Mouse (Mus musculus) c-Kit-negative CD71-positive TER-119-positive erythroid progenitor cells, embryonic 14.5 days (primary cell): ENCODE measurements around the gene Vars.
A peak's percentile ranks its signal among the peaks of the same experiment; 100 is the strongest.
"Not testable (repeated sequence)": the region's sequence is repeated elsewhere in the genome, so short reads cannot be mapped to it uniquely, and the experiment has no call there.

ENCODE experiments used
- DNase-seq: peaks from one replicate; pipeline ENCODE4 v3.0.0-alpha.2; 2013; ENCODE audit warnings: low read depth, low spot score

Gene Vars

DNA sequence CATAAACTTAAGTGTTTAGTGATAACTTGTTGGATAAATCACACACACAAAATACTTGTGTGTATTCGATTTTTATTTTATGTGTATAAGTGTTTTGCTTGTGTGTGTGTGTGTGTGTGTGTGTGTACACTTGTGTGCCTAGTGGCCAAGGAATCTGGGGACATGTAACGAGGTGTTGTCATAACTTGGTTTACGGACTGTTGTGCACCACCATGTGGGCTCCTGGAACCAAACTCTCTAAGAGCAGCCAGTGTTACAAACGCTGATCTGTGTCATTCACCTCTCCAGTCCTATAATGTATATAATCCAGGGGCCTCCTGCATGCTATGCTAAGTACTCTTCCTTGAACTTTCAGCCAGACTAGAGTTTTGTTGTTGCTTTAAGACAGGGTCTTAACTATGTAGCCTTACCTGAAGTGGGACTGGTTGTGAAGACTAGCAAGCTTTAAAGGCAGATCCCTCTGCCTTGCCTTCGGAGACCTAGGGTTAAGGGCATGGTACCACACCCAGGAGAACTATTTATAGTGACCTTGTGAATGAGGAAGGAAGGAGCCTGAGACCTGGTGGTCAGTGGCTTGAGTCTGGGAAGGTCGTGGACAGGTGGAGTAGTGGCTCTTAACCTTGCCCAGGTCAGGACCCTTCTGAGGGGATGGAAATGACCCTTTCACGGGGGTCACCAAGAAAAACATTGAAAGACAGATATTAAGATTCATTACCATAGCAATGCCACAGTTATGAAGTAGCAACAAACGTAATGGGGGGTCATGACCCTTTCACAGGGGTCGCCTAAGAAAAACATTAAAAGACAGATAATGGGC is 2.4 kb downstream of the Vars start:
- no peak for DNase-seq

DNA sequence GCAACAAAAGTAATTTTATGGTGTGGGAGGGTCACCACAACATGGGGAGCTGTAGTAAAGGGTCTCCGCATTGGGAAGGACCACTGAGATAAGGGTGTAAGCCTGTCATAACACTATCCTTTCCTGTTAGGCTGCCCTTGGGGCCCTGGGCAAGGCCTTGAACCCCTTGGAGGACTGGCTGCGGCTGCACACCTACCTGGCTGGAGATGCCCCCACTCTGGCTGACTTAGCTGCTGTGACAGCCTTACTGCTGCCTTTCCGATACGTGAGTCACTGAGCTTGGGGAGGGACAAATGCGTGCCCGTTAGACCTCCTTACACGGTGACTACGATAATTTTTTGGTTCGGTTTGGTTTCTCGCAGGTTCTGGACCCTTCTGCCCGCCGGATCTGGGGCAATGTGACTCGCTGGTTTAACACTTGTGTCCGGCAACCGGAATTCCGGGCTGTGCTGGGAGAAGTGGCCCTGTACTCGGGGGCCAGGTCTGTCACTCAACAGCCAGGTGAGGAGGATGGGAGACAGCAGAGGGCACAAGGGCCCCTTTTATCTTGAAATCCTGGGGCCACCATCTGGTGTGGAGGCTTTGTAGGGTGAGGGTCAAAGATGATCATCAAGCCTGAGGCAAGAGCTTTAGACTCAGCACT is 3.4 kb downstream of the Vars start:
- DNase-seq: no peak

- DNase-seq: no peak
These were observed 4.4 kb downstream of the Vars start for GRCm38 (mm10) chr17:35005158-35005557.

- DNase-seq: not testable (repeated sequence)
These were observed 5.1 kb downstream of the Vars start for GRCm38 (mm10) chr17:35005902-35006301.

GRCm38 (mm10) chr17:35007387-35007991 is 6.7 kb downstream of the Vars start:
- DNase-seq: no peak

- DNase-seq: no peak
These were observed 8.8 kb downstream of the Vars start for GRCm38 (mm10) chr17:35009586-35009985.

DNA sequence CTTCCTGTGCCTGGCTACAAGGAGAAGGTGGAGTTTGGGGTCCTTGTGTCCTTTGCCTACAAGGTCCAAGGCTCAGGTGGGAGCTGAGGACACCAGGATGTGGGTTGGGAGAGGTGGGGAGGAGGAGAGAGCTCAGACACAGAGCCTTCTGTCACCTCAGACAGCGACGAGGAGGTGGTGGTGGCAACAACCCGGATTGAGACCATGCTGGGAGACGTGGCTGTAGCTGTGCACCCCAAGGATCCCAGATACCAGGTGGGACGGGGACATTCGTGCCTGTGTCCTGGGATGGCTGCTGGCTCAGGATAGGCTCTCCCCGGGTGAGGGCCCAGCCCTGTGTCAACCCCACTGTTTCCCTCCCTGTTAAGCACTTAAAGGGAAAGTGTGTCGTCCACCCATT is 10.7 kb downstream of the Vars start:
- DNase-seq: no peak

DNA sequence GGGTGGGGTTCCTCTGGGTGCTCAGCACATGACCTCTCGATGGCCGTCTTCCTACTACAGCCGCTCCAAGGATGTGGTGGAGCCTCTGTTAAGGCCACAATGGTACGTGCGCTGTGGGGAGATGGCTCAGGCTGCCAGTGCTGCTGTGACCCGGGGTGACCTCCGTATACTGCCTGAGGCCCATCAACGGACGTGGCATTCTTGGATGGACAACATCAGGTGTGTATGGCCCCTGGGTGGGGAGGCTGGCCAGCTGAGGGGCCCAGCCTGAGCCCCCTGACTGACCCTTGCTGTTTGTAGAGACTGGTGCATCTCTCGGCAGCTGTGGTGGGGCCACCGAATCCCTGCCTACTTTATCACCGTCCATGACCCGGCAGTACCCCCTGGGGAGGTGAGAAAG is 11.6 kb downstream of the Vars start:
- DNase-seq: no peak

GRCm38 (mm10) chr17:35013221-35013620 is 12.4 kb downstream of the Vars start:
- DNase-seq: no peak

DNA sequence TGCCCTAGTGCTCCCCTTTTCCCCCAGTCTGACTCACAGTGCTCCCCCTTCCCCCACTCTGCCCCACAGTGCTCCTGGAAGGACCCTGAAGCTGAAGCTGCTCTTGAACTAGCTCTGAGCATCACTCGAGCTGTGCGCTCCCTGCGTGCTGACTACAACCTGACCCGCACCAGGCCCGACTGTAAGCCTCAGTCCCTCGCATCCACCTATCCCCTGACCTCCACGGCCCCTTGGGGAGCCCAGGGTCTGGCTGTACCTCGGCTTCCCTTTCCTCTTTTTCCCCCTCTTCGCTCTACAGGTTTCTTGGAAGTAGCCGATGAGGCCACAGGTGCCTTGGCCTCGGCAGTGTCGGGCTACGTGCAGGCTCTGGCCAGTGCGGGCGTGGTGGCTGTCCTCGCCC is 14.5 kb downstream of the Vars start:
- DNase-seq: no peak

GRCm38 (mm10) chr17:35016376-35016775 is 15.6 kb downstream of the Vars start, which contains the start of gene Vwa7:
Gene Vwa7, plus strand, starts transcription at chr17:35016579.
- no peak for DNase-seq

GRCm38 (mm10) chr17:35016791-35017705 is 16.3 kb downstream of the Vars start:
- no peak for DNase-seq

- no peak for DNase-seq
These were observed 16.9 kb downstream of the Vars start for GRCm38 (mm10) chr17:35017706-35018030.

DNA sequence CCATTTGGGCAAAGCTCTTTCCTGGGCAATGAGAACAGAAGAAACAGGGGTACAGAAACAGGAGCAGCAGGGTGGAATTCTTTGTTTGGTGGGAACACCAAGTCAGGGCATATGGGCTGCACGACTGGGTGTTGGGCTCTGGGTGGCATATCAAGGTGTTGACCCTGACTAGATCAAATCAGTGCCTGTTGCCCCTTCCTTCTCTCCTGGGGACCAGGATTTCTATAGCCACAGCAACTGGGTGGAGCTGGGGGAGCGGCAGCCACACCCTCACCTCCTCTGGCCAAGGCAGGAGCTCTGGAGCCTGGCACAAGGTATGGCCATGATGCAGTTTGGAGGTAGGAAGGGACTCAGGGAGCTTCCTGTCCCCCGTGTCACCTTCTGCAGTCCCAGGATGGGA is 17.4 kb downstream of the Vars start:
- no peak for DNase-seq

DNA sequence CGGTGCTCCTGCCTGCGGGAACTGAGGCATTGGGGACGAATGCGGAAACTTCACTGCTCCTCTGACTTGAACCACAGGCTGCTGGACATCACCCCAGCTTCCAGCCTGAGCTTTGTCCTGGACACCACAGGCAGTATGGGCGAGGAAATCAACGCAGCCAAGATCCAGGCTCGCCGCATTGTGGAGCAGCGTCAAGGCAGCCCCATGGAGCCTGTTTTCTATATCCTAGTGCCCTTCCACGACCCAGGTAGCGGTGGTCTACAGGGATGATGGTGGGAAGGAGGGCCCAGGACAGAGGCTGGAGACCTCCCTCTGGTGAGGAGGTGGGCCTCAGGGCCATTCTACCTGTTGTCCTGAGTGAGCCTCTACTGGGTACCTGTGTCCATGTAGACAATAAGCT is 19.1 kb downstream of the Vars start:
- DNase-seq: no peak

- no peak for DNase-seq
These were observed 19.8 kb downstream of the Vars start for GRCm38 (mm10) chr17:35020551-35020950.

DNA sequence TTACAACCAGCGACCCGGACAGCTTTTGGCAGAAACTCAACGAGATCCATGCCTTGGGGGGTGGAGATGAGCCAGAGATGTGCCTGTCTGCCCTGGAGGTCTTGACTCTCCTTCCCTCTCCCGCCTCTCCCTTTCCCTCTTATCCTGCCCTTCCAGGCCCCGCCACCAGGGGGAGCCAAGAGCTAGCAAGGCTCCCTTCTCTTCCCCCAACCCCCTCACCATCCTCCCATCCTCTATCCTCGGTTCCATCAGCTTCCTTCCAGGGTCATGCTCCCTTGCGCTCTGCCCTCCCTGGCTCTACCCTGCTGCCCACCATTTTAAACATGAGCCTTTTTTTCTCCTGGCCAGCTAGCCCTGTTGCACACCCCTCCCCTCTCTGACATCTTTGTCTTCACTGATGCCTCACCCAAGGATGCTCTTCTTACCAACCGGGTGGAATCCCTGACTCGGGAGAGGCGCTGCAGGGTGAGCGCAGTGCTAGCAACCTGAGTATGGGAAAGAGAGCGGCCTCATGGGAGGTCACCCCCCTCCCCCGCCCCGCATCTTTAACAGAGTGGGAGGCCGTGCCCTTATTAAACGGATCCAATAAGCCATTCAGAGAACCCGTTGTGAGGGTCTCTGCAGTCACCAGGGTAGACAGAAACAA is 20.5 kb downstream of the Vars start:
- DNase-seq: peak; percentile 65

DNA sequence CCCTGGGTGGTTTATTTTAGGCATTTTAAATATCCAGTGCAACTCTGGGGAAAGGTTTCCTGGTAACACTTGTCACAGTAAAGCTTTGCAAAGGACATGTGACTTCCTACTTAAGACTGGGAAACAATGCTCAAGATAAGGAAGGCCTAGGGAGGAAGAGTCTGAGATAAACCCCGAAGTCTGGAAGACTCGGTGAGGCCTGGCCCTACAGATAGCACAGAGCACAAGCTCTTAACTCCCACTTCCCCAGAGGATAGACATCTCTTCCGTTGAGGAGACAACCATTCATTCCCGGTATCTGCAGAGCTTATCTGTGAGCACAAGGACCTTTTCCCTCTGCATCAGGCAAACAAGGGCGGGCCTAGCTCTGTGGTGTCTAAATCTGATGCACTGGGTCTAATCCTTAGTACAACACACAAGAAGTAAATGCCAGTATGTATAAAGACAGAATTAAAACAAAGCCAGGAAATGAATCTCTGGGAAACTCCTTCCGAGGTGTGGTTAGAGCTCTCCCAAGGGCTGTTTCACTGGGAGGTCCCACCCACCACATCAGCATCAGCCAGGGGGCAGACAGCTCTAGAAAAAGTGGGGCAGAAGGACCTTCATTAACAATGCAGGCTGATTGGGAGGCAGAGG is 21.2 kb downstream of the Vars start:
- no peak for DNase-seq

DNA sequence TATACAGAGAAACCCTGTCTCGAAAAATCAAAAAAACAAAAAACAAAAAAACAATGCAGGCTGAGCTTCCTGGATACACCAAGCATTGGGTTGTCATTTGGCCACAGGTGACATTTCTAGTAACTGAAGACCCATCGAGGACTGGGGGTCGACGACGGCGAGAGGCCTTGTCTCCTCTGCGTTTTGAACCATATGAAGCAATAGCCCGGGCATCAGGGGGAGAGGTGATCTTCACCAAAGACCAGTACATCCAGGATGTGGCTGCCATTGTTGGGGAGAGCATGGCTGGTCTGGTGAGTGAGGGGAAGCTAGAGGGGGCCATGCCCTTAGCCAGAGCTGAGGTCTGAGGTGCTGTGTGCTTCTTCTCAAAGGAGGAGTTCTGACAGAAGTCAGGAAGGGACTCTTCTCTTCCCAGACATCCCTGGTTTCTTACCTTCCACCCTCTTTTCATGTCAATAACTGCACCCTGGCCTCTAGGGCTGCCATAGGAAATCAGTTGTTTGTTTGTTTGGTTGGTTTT is 21.8 kb downstream of the Vars start:
- no peak for DNase-seq

DNA sequence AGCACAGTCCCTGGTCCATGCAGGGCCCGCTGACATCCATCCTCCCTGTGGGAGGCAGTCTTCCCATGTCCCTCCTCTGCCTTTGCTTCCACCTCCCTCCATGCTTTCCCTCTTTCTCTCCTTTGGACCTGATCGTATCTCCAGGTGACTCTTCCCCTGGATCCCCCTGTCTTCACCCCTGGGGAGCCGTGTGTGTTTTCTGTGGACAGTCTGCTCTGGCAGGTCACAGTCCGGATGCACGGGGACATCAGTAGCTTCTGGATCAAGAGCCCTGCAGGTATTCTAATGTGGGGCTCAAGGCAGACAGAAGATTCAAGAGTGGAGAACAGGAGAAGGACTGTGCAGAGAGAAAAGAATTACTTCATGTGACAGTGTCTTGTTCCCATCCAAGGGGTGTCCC is 22.4 kb downstream of the Vars start:
- DNase-seq: no peak

- no peak for DNase-seq
These were observed 23.0 kb downstream of the Vars start for GRCm38 (mm10) chr17:35023756-35024155.
